Mouse (Mus musculus) embryonic facial prominence, embryonic 11.5 days (tissue): ENCODE measurements around the gene Slc27a3. TPM values are rescaled to one million over a fixed set of nuclear protein-coding genes. Genes with fewer than 3 reads are reported as not detected.

Experiments
- ATAC-seq: fragments of 200-750 bp; cut with Nextera tagmentation; replicated peaks from 2 replicates; pipeline ENCODE4 v1.8.0; 2017; ENCODE audit warnings: low read depth; ENCODE audit not compliant: insufficient number of reproducible peaks, low FRiP score, low TSS enrichment
- DNase-seq: peaks from one replicate; pipeline ENCODE4 v3.0.0-alpha.2; 2015; ENCODE audit warnings: low spot score
- H3K27ac ChIP-seq: fragments of 300-500 bp; sonication (generic); replicated peaks from 2 replicates; pipeline ENCODE4 v1.5.1; 2014; ENCODE audit warnings: mild to moderate bottlenecking, low read depth, low read length, control low read depth
- H3K27me3 ChIP-seq: fragments of 300-500 bp; sonication (generic); 2 replicates; pipeline ENCODE4 v1.6.1; 2014; ENCODE audit warnings: mild to moderate bottlenecking, low read length, moderate library complexity, mixed read lengths; ENCODE audit not compliant: control insufficient read depth, insufficient read depth
- H3K36me3 ChIP-seq: fragments of 300-500 bp; sonication (generic); replicated peaks from 2 replicates; pipeline ENCODE4 v1.6.1; 2014; ENCODE audit warnings: low read depth, mild to moderate bottlenecking, low read length, moderate library complexity, mixed read lengths; ENCODE audit not compliant: control insufficient read depth, insufficient read depth
- H3K4me1 ChIP-seq: fragments of 300-500 bp; sonication (generic); 2 replicates; pipeline ENCODE4 v1.6.1; 2014; ENCODE audit warnings: low read length, mixed read lengths; ENCODE audit not compliant: control insufficient read depth, insufficient read depth
- H3K4me2 ChIP-seq: fragments of 300-500 bp; sonication (generic); 2 replicates; pipeline ENCODE4 v1.6.1; 2014; ENCODE audit warnings: low read depth, mild to moderate bottlenecking, control low read depth, low read length, moderate library complexity
- H3K4me3 ChIP-seq: fragments of 300-500 bp; sonication (generic); 2 replicates; pipeline ENCODE4 v1.5.1; 2014; ENCODE audit warnings: low read depth, low read length, control low read depth
- H3K9ac ChIP-seq: fragments of 300-500 bp; sonication (generic); replicated peaks from 2 replicates; pipeline ENCODE4 v1.6.1; 2014; ENCODE audit warnings: mild to moderate bottlenecking, control low read depth, low read length
- H3K9me3 ChIP-seq: fragments of 300-500 bp; sonication (generic); replicated peaks from 2 replicates; pipeline ENCODE4 v1.6.1; 2016; ENCODE audit warnings: mild to moderate bottlenecking, low read length, inconsistent platforms, mixed read lengths; ENCODE audit not compliant: control insufficient read depth
- polyA plus RNA-seq: library from polyadenylated mRNA; unstranded; fragments of >200 nt; fragmentation: Nextera tagmentation; extraction: Ambion mirVana; gene quantifications from 2 replicates; pipeline ENCODE4 v1.2.1, GENCODE M21; 2014

Gene Slc27a3
- polyA plus RNA-seq, 1 experiment from 2014 or later = 15.3 TPM

DNA sequence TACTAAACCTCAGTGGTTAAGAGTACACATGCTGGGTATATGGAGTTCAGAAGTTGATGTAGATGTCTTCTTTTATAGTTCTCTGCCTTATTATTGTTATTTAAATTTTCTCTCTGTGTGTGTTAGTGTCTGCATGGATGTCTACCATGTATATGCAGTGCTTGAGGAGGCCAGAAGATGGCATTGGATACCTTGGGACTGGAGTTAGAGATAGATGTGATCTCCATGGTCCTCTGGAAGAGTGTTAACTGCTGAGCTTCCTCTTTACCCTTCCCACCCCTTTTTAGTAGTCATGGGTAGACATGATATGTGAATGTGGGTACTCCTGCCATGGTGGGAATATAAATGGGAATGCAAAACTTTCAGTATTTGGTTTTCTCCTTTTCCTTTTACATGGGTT is 54.2 kb downstream of the Slc27a3 start:
- H3K27me3 ChIP-seq = no peaks in the 10 kb centered on the region
- no peaks in the 10 kb centered on the region for H3K9me3 ChIP-seq
- DNase-seq (no peak), ATAC-seq (no peak)
- H3K9ac ChIP-seq = no peak overlapping the region
- no peak overlapping the region for H3K27ac ChIP-seq
- no peak overlapping the region for H3K4me2 ChIP-seq
- no peak overlapping the region for H3K4me3 ChIP-seq
- H3K4me1 ChIP-seq = no peaks in the 10 kb centered on the region
- H3K36me3 ChIP-seq = no peaks in the 10 kb centered on the region

Other genes with a start within 250 kb of the Slc27a3 start
- 1,115 and 1,319 TPM in 2 replicates for gene Rps27, start 176.3 kb downstream of the Slc27a3 start, polyA plus RNA-seq
- gene Rab13, start 176.2 kb downstream of the Slc27a3 start, polyA plus RNA-seq = 13.2 and 14.7 TPM in 2 replicates
- 94.4 and 103 TPM in 2 replicates for gene Jtb, start 158.3 kb downstream of the Slc27a3 start, polyA plus RNA-seq
- 7.7 and 9.9 TPM in 2 replicates for gene Creb3l4, start 146.4 kb downstream of the Slc27a3 start, polyA plus RNA-seq
- gene Slc39a1, start 141.8 kb downstream of the Slc27a3 start, polyA plus RNA-seq = 48.7 and 49.1 TPM in 2 replicates
- 10.8 and 12.5 TPM in 2 replicates for gene Crtc2, start 135.8 kb downstream of the Slc27a3 start, polyA plus RNA-seq
- 2.6 and 2.9 TPM in 2 replicates for gene Dennd4b, start 124.8 kb downstream of the Slc27a3 start, polyA plus RNA-seq
- gene Gatad2b, start 96.8 kb downstream of the Slc27a3 start, polyA plus RNA-seq = 12.6 TPM in 2 replicates
- 31.7 and 32.1 TPM in 2 replicates for gene Ints3, start 43.7 kb upstream of the Slc27a3 start, polyA plus RNA-seq
- gene Npr1, start 75.9 kb upstream of the Slc27a3 start, polyA plus RNA-seq = 1.7 and 3.0 TPM in 2 replicates
- gene Ilf2, start 86.2 kb upstream of the Slc27a3 start, polyA plus RNA-seq = 364 and 383 TPM in 2 replicates
- gene Snapin, start 101.1 kb upstream of the Slc27a3 start, polyA plus RNA-seq = 63.3 and 65.8 TPM in 2 replicates
- gene Chtop, start 119.6 kb upstream of the Slc27a3 start, polyA plus RNA-seq = 126 and 132 TPM in 2 replicates
- gene S100a1, start 124.5 kb upstream of the Slc27a3 start, polyA plus RNA-seq = 8.4 and 13.4 TPM in 2 replicates
- gene S100a13, start 124.5 kb upstream of the Slc27a3 start, polyA plus RNA-seq = 12.9 and 14.6 TPM in 2 replicates
- gene S100a14, start 136.9 kb upstream of the Slc27a3 start, polyA plus RNA-seq = 0.32 TPM in 1 of 2 replicates, not detected in the other
- gene S100a16, start 147.3 kb upstream of the Slc27a3 start, polyA plus RNA-seq = 48.2 and 52.1 TPM in 2 replicates
- not detected in 2 replicates for gene S100a3, start 170.6 kb upstream of the Slc27a3 start, polyA plus RNA-seq
- not detected in 2 replicates for gene S100a2, start 200.3 kb upstream of the Slc27a3 start, polyA plus RNA-seq
- gene Gm42674, start 212.0 kb upstream of the Slc27a3 start, polyA plus RNA-seq = not detected in 2 replicates
- gene S100a4, start 213.8 kb upstream of the Slc27a3 start, polyA plus RNA-seq = 3.4 and 3.9 TPM in 2 replicates
- not detected in 2 replicates for gene S100a5, start 218.6 kb upstream of the Slc27a3 start, polyA plus RNA-seq
- gene S100a6, start 222.9 kb upstream of the Slc27a3 start, polyA plus RNA-seq = 23.7 and 25.3 TPM in 2 replicates